Mouse (Mus musculus) liver, postnatal 0 days (tissue): ENCODE results near the gene Ston1. TPM values are rescaled to one million over a fixed set of nuclear protein-coding genes. Genes with fewer than 3 reads are reported as not detected.

Experiments
- ATAC-seq: fragments of 200-750 bp; cut with Nextera tagmentation; 2 replicates; pipeline ENCODE4 v1.8.0; 2017; ENCODE audit warnings: mild to moderate bottlenecking, moderate library complexity
- DNase-seq: peaks from one replicate; pipeline ENCODE4 v3.0.0-alpha.2; 2016
- H3K27ac ChIP-seq: fragments of 300-500 bp; sonication (generic); 2 replicates; pipeline ENCODE4 v1.5.1; 2014; ENCODE audit warnings: antibody characterized with exemption, moderate library complexity, mild to moderate bottlenecking, low read depth
- H3K27me3 ChIP-seq: fragments of 300-500 bp; sonication (generic); 2 replicates; pipeline ENCODE4 v1.6.1; 2014; ENCODE audit warnings: low read length, control low read depth, mixed read lengths; ENCODE audit not compliant: insufficient read depth
- H3K36me3 ChIP-seq: fragments of 300-500 bp; sonication (generic); replicated peaks from 2 replicates; pipeline ENCODE4 v1.6.1; 2014; ENCODE audit warnings: mild to moderate bottlenecking, control low read depth, low read length, moderate library complexity, mixed read lengths; ENCODE audit not compliant: insufficient read depth
- H3K4me1 ChIP-seq: fragments of 300-500 bp; sonication (generic); 2 replicates; pipeline ENCODE4 v1.6.1; 2014; ENCODE audit warnings: antibody characterized with exemption, mild to moderate bottlenecking, control low read depth; ENCODE audit not compliant: insufficient read depth
- H3K4me2 ChIP-seq: fragments of 300-500 bp; sonication (generic); 2 replicates; pipeline ENCODE4 v1.6.1; 2014; ENCODE audit warnings: low read depth, mild to moderate bottlenecking, low read length, moderate library complexity, mixed read lengths
- H3K4me3 ChIP-seq: fragments of 300-500 bp; sonication (generic); 2 replicates; pipeline ENCODE4 v1.5.1; 2014; ENCODE audit warnings: low read depth, low read length
- H3K9ac ChIP-seq: fragments of 300-500 bp; sonication (generic); replicated peaks from 2 replicates; pipeline ENCODE4 v1.6.1; 2014; ENCODE audit warnings: mild to moderate bottlenecking, moderate library complexity
- H3K9me3 ChIP-seq: fragments of 300-500 bp; sonication (generic); 2 replicates; pipeline ENCODE4 v1.6.1; 2016; ENCODE audit warnings: mild to moderate bottlenecking, control low read depth, low read length, mixed read lengths
- CTCF ChIP-seq: sonication (generic); IDR thresholded peaks from 2 replicates; pipeline ENCODE4 v1.5.1; 2016; ENCODE audit warnings: antibody characterized with exemption, low read depth
- EP300 ChIP-seq: IDR thresholded peaks from 2 replicates; pipeline ENCODE4 v1.6.1; 2016; ENCODE audit warnings: antibody characterized with exemption, low read depth, mild to moderate bottlenecking
- WGBS: fragments of 180-500 bp; shearing (Covaris S2); extraction: QIAGEN DNeasy Blood & Tissue Kit; methylation state at CpG from one replicate; pipeline ENCODE4 v1.1.7; 2014; ENCODE audit not compliant: insufficient replicate concordance; 5-methylcytosine and 5-hydroxymethylcytosine counted together
- polyA plus RNA-seq: library from polyadenylated mRNA; unstranded; fragments of >200 nt; fragmentation: Nextera tagmentation; extraction: Ambion mirVana; gene quantifications from 2 replicates; pipeline ENCODE4 v1.2.1, GENCODE M21; 2015

The Ston1 gene
- polyA plus RNA-seq, 1 experiment from 2014 or later: 0.99 TPM

GRCm38 (mm10) chr17:88615492-88616155 lies 18.1 kb downstream of the Ston1 start:
- no peaks in the 10 kb centered on the region for H3K9me3 ChIP-seq
- ATAC-seq: no peak
- H3K9ac ChIP-seq: no peak overlapping the region
- H3K27ac ChIP-seq: no peak overlapping the region
- TF ChIP-seq EP300 (no peak), CTCF (no peak)
- no peak overlapping the region for H3K4me3 ChIP-seq
- WGBS: 86% methylated on average over 1 of the region's 1 CpGs
- H3K36me3 ChIP-seq: no peaks in the 10 kb centered on the region
- no peaks in the 10 kb centered on the region for H3K27me3 ChIP-seq
- no peak for DNase-seq
- H3K4me2 ChIP-seq: no peak overlapping the region
- H3K4me1 ChIP-seq: 0 out of 2 replicates have a peak, but pooled peaks cover 2% of the 10 kb centered on the region

GRCm38 (mm10) chr17:88620935-88621334 lies 23.5 kb downstream of the Ston1 start:
- DNase-seq: peak; percentile 38
- 67% methylated on average over 4 of the region's 4 CpGs for WGBS

GRCm38 (mm10) chr17:88621374-88621773 lies 23.9 kb downstream of the Ston1 start:
- ATAC-seq (no peak), DNase-seq (no peak)
- H3K9me3 ChIP-seq: no peaks in the 10 kb centered on the region
- no peaks in the 10 kb centered on the region for H3K27me3 ChIP-seq
- no peaks in the 10 kb centered on the region for H3K4me1 ChIP-seq
- no peak overlapping the region for H3K9ac ChIP-seq
- peak overlapping the region; percentile 41; the same call in 1 of the 2 replicates for H3K27ac ChIP-seq
- no peaks in the 10 kb centered on the region for H3K36me3 ChIP-seq
- TF ChIP-seq EP300: no peak
- TF ChIP-seq CTCF: no peak
- no peak overlapping the region for H3K4me3 ChIP-seq
- H3K4me2 ChIP-seq: no peak overlapping the region
- WGBS: 48% methylated on average over 3 of the region's 3 CpGs

More at GRCm38 (mm10) chr17:88620935-88621334, 23.5 kb downstream of the Ston1 start:
- H3K27me3 ChIP-seq: no peaks in the 10 kb centered on the region
- no peaks in the 10 kb centered on the region for H3K9me3 ChIP-seq
- H3K4me3 ChIP-seq: no peak overlapping the region
- no peak overlapping the region for H3K4me2 ChIP-seq
- peak overlapping the region; percentile 41; the same call in 1 of the 2 replicates for H3K27ac ChIP-seq
- no peak overlapping the region for H3K9ac ChIP-seq
- no peaks in the 10 kb centered on the region for H3K4me1 ChIP-seq
- no peak for TF ChIP-seq EP300
- no peak for TF ChIP-seq CTCF
- H3K36me3 ChIP-seq: no peaks in the 10 kb centered on the region
- 0 out of 2 replicates have a peak, but pooled peaks have one; percentile 19 for ATAC-seq

DNA sequence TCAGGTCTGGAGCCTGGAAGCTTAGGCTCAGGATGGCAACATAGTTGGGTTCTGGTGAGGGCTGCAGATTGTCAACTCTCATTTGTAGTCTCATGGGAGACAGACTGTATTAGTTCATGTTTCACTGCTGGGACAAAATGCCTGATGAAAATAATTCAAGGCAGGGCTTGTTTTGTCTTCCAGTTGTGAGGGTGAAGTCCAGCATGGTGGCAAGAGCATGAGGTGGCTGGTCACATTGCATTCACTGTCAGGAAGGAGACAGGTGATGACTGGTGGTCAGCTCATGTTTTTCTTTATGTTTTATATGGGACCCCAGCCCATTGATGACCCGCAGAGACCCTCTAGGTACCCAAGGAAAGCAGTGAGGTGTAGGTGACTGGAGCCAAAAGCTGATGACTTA lies 25.2 kb downstream of the Ston1 start:
- no peak overlapping the region for H3K4me2 ChIP-seq
- H3K27me3 ChIP-seq: no peaks in the 10 kb centered on the region
- no peak overlapping the region for H3K27ac ChIP-seq
- H3K4me3 ChIP-seq: no peak overlapping the region
- no peaks in the 10 kb centered on the region for H3K4me1 ChIP-seq
- 67% methylated on average over 1 of the region's 1 CpGs for WGBS
- no peaks in the 10 kb centered on the region for H3K36me3 ChIP-seq
- TF ChIP-seq EP300: no peak
- TF ChIP-seq CTCF: no peak
- ATAC-seq: no peak
- no peak overlapping the region for H3K9ac ChIP-seq
- no peaks in the 10 kb centered on the region for H3K9me3 ChIP-seq
- DNase-seq: no peak

DNA sequence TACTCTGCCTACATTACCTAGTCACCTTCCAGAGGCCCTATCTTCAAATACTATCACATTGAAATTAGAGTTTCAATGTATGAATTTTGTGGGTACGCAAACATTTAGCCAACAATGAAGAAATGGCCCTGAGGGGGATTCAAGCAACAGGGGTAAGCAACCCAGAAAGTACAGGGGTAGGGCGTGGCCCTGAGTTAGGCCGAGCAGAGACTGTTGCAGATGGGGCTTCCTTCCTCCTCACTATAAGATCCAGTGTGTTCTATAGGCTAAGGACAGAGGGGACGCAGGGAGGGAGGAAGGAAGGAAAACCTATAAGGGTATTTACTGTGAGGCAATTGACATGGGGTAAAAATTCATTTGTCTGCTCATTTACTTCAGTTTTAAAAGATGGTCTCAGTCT lies 26.9 kb downstream of the Ston1 start:
- H3K36me3 ChIP-seq: no peaks in the 10 kb centered on the region
- no peak for DNase-seq
- TF ChIP-seq CTCF (no peak), EP300 (no peak)
- ATAC-seq: no peak
- H3K4me1 ChIP-seq: no peaks in the 10 kb centered on the region
- WGBS: 63% methylated on average over 4 of the region's 4 CpGs
- H3K9me3 ChIP-seq: no peaks in the 10 kb centered on the region
- H3K4me3 ChIP-seq: no peak overlapping the region
- no peak overlapping the region for H3K4me2 ChIP-seq
- H3K9ac ChIP-seq: no peak overlapping the region
- no peak overlapping the region for H3K27ac ChIP-seq
- no peaks in the 10 kb centered on the region for H3K27me3 ChIP-seq

GRCm38 (mm10) chr17:88625350-88625749 lies 27.9 kb downstream of the Ston1 start:
- ATAC-seq (no peak), DNase-seq (no peak)
- TF ChIP-seq CTCF: no peak
- no peak for TF ChIP-seq EP300
- no peak overlapping the region for H3K4me3 ChIP-seq
- H3K27ac ChIP-seq: peak overlapping the region; percentile 19; the same call in 1 of the 2 replicates
- WGBS: 87% methylated on average over 13 of the region's 13 CpGs
- H3K4me2 ChIP-seq: no peak overlapping the region
- no peaks in the 10 kb centered on the region for H3K36me3 ChIP-seq
- no peaks in the 10 kb centered on the region for H3K27me3 ChIP-seq
- no peaks in the 10 kb centered on the region for H3K9me3 ChIP-seq
- H3K9ac ChIP-seq: no peak overlapping the region
- no peaks in the 10 kb centered on the region for H3K4me1 ChIP-seq
